Mouse (Mus musculus): ENCODE results near the gene Rnf215. TPM values are rescaled to one million over a fixed set of nuclear protein-coding genes. Genes with fewer than 3 reads are reported as not detected.

Gene Rnf215
- polyA plus RNA-seq, 1 experiment from 2014 or later = 29.7 TPM

DNA sequence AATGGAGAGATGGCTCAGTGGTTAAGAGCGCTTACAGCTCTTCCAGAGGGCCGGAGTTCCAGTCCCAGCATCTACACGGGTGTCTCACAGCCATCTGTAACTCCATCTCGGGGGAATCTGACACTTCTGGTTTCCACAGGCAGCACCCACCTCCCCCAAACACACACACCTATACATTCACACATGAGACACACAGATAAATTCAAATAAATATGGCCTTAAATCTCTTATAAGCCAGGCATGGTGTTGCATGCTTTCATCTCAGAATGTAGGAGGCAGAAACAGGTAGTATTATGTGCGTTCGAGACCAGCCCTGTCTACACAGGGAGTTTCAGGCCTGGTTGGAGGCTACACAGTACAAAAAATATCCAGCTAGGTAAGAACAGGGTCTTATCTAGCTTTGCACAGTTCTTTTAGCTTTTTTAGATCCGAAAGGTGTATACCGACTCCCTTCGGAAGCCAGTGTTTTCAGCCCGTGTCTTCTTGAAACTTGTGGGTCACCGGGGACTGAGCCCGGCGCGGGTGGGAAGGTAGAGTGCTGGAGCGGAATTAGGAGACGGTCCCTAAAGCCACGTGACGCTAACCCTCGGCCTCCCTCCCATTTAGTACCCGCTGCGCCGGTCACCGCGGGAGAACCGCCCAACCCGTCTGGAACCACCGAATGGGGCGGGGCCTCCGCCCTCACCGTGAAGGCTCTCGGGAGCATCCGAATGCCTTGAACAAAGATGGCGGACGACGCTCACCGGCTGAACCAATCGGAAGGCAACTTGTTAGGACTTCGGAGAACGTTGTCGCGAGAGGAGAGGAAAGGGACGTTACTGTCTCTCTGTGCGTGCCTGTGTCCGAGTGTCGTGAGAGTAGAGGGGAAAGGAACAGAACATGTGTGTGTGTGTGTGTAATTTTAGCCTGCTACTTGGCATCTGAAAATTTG, 38.7 kb upstream of the Rnf215 start:
- peaks cover 2% of the 10 kb centered on the region; the same call in 1 of the 2 replicates for H3K36me3 ChIP-seq (ENCODE audit: control insufficient read depth, insufficient read depth, low read length)
- peak overlapping the region; percentile 85 for H3K4me2 ChIP-seq (ENCODE audit: low read depth)
- DNase-seq (ENCODE audit: low spot score) = peak; percentile 99
- H3K27ac ChIP-seq (ENCODE audit: low read depth, low read length) = peak overlapping the region; percentile 81
- peaks cover 13% of the 10 kb centered on the region for H3K4me1 ChIP-seq (ENCODE audit: control insufficient read depth, insufficient read depth, low read length)
- 5% methylated on average over 45 of the region's 45 CpGs for WGBS
- H3K4me3 ChIP-seq (ENCODE audit: low read depth, low read length) = peak overlapping the region; percentile 43
- H3K9me3 ChIP-seq (ENCODE audit: control insufficient read depth, low read length) = no peaks in the 10 kb centered on the region
- H3K9ac ChIP-seq (ENCODE audit: low read length) = peak overlapping the region; percentile 79
- no peaks in the 10 kb centered on the region for H3K27me3 ChIP-seq (ENCODE audit: control insufficient read depth, insufficient read depth, low read length)
- ATAC-seq (ENCODE audit: insufficient read depth, low FRiP score, low TSS enrichment) = peak; percentile 96

- ATAC-seq (ENCODE audit: insufficient read depth, low FRiP score, low TSS enrichment) (peak; percentile 22), DNase-seq (ENCODE audit: low spot score) (no peak)
- Histone ChIP-seq H3K4me2 (ENCODE audit: low read depth) (peak overlapping the region; percentile 85), H3K4me1 (ENCODE audit: control insufficient read depth, insufficient read depth, low read length) (peaks cover 13% of the 10 kb centered on the region), H3K4me3 (ENCODE audit: low read depth, low read length) (peak overlapping the region; percentile 43), H3K27ac (ENCODE audit: low read depth, low read length) (peak overlapping the region; percentile 81), H3K36me3 (ENCODE audit: control insufficient read depth, insufficient read depth, low read length) (no peaks in the 10 kb centered on the region; the same call in 1 of the 2 replicates), H3K9ac (ENCODE audit: low read length) (peak overlapping the region; percentile 79), H3K9me3 (ENCODE audit: control insufficient read depth, low read length) (no peaks in the 10 kb centered on the region), H3K27me3 (ENCODE audit: control insufficient read depth, insufficient read depth, low read length) (no peaks in the 10 kb centered on the region)
- WGBS = 26% methylated on average over 10 of the region's 10 CpGs
Measured at GRCm38 (mm10) chr11:4097091-4097621, 37.8 kb upstream of the Rnf215 start.

DNA sequence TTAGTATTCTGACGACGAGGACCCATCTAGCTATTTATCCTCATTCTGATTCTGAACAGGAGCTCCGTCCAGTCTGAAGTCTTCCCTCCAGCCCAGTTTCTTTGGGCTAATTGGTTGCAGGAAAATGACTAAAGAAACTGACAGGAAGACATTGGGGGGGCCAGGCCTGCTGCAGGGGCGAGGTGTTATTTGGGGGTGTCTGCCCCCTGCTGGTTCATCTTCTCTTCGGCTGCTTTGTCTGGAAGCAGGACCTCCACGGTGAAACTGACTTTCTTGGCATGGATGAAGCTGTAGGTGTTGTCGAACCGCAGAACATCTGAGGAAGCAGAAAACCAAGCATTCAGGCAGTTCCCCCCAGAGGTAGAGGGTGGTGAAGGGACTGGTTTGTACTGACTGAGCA, 36.9 kb upstream of the Rnf215 start:
- Histone ChIP-seq H3K4me3 (ENCODE audit: low read depth, low read length) (no peak overlapping the region), H3K36me3 (ENCODE audit: control insufficient read depth, insufficient read depth, low read length) (no peaks in the 10 kb centered on the region), H3K4me1 (ENCODE audit: control insufficient read depth, insufficient read depth, low read length) (peaks cover 13% of the 10 kb centered on the region), H3K27me3 (ENCODE audit: control insufficient read depth, insufficient read depth, low read length) (no peaks in the 10 kb centered on the region), H3K4me2 (ENCODE audit: low read depth) (no peak overlapping the region), H3K9ac (ENCODE audit: low read length) (no peak overlapping the region), H3K9me3 (ENCODE audit: control insufficient read depth, low read length) (no peaks in the 10 kb centered on the region), H3K27ac (ENCODE audit: low read depth, low read length) (no peak overlapping the region)
- ATAC-seq (ENCODE audit: insufficient read depth, low FRiP score, low TSS enrichment) = no peak
- no peak for DNase-seq (ENCODE audit: low spot score)
- WGBS = 74% methylated on average over 8 of the region's 8 CpGs

DNA sequence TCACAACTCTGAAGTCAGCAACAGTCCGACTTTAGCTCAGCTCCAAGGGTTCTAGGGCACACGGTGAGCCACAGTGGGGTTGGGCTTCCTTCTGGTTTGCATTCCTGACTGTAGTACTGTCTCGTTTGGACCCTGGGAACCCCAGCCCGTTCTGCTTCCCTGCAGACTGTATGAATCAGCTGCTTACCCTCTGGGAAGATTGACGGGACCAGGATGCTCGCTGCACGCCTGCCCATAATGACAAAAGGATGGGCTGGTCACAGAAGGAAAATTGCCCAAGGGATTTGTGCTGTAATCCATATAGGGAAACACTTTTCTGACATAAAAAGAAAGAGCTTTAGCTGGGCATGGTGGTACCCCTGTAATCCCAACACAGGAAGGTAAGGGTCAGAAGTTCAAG, 36.2 kb upstream of the Rnf215 start:
- Histone ChIP-seq H3K27me3 (ENCODE audit: control insufficient read depth, insufficient read depth, low read length) (no peaks in the 10 kb centered on the region), H3K36me3 (ENCODE audit: control insufficient read depth, insufficient read depth, low read length) (no peaks in the 10 kb centered on the region), H3K9ac (ENCODE audit: low read length) (no peak overlapping the region), H3K4me2 (ENCODE audit: low read depth) (no peak overlapping the region), H3K4me1 (ENCODE audit: control insufficient read depth, insufficient read depth, low read length) (peaks cover 13% of the 10 kb centered on the region), H3K4me3 (ENCODE audit: low read depth, low read length) (no peak overlapping the region), H3K27ac (ENCODE audit: low read depth, low read length) (no peak overlapping the region), H3K9me3 (ENCODE audit: control insufficient read depth, low read length) (no peaks in the 10 kb centered on the region)
- ATAC-seq (ENCODE audit: insufficient read depth, low FRiP score, low TSS enrichment) = no peak
- DNase-seq (ENCODE audit: low spot score) = no peak
- 81% methylated on average over 7 of the region's 7 CpGs for WGBS

- Histone ChIP-seq H3K4me1 (ENCODE audit: control insufficient read depth, insufficient read depth, low read length) (peaks cover 13% of the 10 kb centered on the region), H3K4me3 (ENCODE audit: low read depth, low read length) (no peak overlapping the region), H3K36me3 (ENCODE audit: control insufficient read depth, insufficient read depth, low read length) (no peaks in the 10 kb centered on the region), H3K9ac (ENCODE audit: low read length) (no peak overlapping the region), H3K9me3 (ENCODE audit: control insufficient read depth, low read length) (no peaks in the 10 kb centered on the region), H3K4me2 (ENCODE audit: low read depth) (no peak overlapping the region), H3K27me3 (ENCODE audit: control insufficient read depth, insufficient read depth, low read length) (no peaks in the 10 kb centered on the region), H3K27ac (ENCODE audit: low read depth, low read length) (no peak overlapping the region)
- ATAC-seq (ENCODE audit: insufficient read depth, low FRiP score, low TSS enrichment) (no peak), DNase-seq (ENCODE audit: low spot score) (no peak)
- 69% methylated on average over 3 of the region's 3 CpGs for WGBS
Measured at GRCm38 (mm10) chr11:4099447-4099846, 35.6 kb upstream of the Rnf215 start.

- WGBS = 90% methylated on average over 5 of the region's 5 CpGs
- H3K27ac ChIP-seq (ENCODE audit: low read depth, low read length) = no peak overlapping the region
Measured at GRCm38 (mm10) chr11:4101851-4102250, 33.2 kb upstream of the Rnf215 start.

GRCm38 (mm10) chr11:4103522-4103921, 31.5 kb upstream of the Rnf215 start:
- no peak for DNase-seq (ENCODE audit: low spot score)
- 86% methylated on average over 14 of the region's 14 CpGs for WGBS
- no peak for ATAC-seq (ENCODE audit: insufficient read depth, low FRiP score, low TSS enrichment)
- no peak overlapping the region for H3K27ac ChIP-seq (ENCODE audit: low read depth, low read length)
- no peak overlapping the region for H3K4me3 ChIP-seq (ENCODE audit: low read depth, low read length)
- no peak overlapping the region for H3K9ac ChIP-seq (ENCODE audit: low read length)
- no peak overlapping the region for H3K4me2 ChIP-seq (ENCODE audit: low read depth)
- no peaks in the 10 kb centered on the region for H3K9me3 ChIP-seq (ENCODE audit: control insufficient read depth, low read length)
- H3K36me3 ChIP-seq (ENCODE audit: control insufficient read depth, insufficient read depth, low read length) = no peaks in the 10 kb centered on the region
- no peaks in the 10 kb centered on the region for H3K27me3 ChIP-seq (ENCODE audit: control insufficient read depth, insufficient read depth, low read length)
- H3K4me1 ChIP-seq (ENCODE audit: control insufficient read depth, insufficient read depth, low read length) = no peaks in the 10 kb centered on the region

More at GRCm38 (mm10) chr11:4101851-4102250, 33.2 kb upstream of the Rnf215 start:
- no peak overlapping the region for H3K9ac ChIP-seq (ENCODE audit: low read length)
- H3K4me3 ChIP-seq (ENCODE audit: low read depth, low read length) = no peak overlapping the region
- H3K27me3 ChIP-seq (ENCODE audit: control insufficient read depth, insufficient read depth, low read length) = no peaks in the 10 kb centered on the region
- H3K36me3 ChIP-seq (ENCODE audit: control insufficient read depth, insufficient read depth, low read length) = no peaks in the 10 kb centered on the region
- no peak for ATAC-seq (ENCODE audit: insufficient read depth, low FRiP score, low TSS enrichment)
- no peaks in the 10 kb centered on the region for H3K9me3 ChIP-seq (ENCODE audit: control insufficient read depth, low read length)
- peaks cover 5% of the 10 kb centered on the region for H3K4me1 ChIP-seq (ENCODE audit: control insufficient read depth, insufficient read depth, low read length)
- H3K4me2 ChIP-seq (ENCODE audit: low read depth) = no peak overlapping the region
- DNase-seq (ENCODE audit: low spot score) = no peak

DNA sequence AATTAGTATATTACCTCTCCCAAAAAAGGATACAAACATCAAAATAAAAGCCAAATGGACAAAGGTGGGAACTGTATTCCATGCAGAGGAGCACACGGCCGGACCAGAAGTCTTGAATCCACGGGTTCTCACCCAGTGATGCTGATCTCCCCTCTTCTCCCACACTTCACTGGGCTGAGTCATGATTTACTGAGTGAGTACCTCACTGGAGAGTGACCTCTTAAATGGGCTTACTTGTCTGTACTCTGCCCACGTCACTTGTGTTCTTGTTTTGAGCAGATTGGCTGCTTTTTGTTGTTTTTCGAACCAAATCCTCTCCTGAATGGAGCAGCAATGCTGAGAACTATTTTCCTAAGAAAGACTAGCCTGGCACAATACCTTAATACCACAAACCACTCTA, 30.0 kb upstream of the Rnf215 start:
- no peak overlapping the region for H3K9ac ChIP-seq (ENCODE audit: low read length)
- no peak overlapping the region for H3K4me3 ChIP-seq (ENCODE audit: low read depth, low read length)
- no peak overlapping the region for H3K27ac ChIP-seq (ENCODE audit: low read depth, low read length)
- DNase-seq (ENCODE audit: low spot score) = no peak
- no peaks in the 10 kb centered on the region for H3K27me3 ChIP-seq (ENCODE audit: control insufficient read depth, insufficient read depth, low read length)
- 68% methylated on average over 5 of the region's 5 CpGs for WGBS
- no peaks in the 10 kb centered on the region for H3K4me1 ChIP-seq (ENCODE audit: control insufficient read depth, insufficient read depth, low read length)
- ATAC-seq (ENCODE audit: insufficient read depth, low FRiP score, low TSS enrichment) = no peak
- H3K36me3 ChIP-seq (ENCODE audit: control insufficient read depth, insufficient read depth, low read length) = no peaks in the 10 kb centered on the region
- no peaks in the 10 kb centered on the region for H3K9me3 ChIP-seq (ENCODE audit: control insufficient read depth, low read length)
- H3K4me2 ChIP-seq (ENCODE audit: low read depth) = no peak overlapping the region

GRCm38 (mm10) chr11:4105444-4105843, 29.6 kb upstream of the Rnf215 start:
- Histone ChIP-seq H3K4me1 (ENCODE audit: control insufficient read depth, insufficient read depth, low read length) (no peaks in the 10 kb centered on the region), H3K9me3 (ENCODE audit: control insufficient read depth, low read length) (no peaks in the 10 kb centered on the region), H3K27ac (ENCODE audit: low read depth, low read length) (no peak overlapping the region), H3K36me3 (ENCODE audit: control insufficient read depth, insufficient read depth, low read length) (no peaks in the 10 kb centered on the region), H3K4me3 (ENCODE audit: low read depth, low read length) (no peak overlapping the region), H3K4me2 (ENCODE audit: low read depth) (no peak overlapping the region), H3K9ac (ENCODE audit: low read length) (no peak overlapping the region), H3K27me3 (ENCODE audit: control insufficient read depth, insufficient read depth, low read length) (no peaks in the 10 kb centered on the region)
- 30% methylated on average over 6 of the region's 6 CpGs for WGBS
- DNase-seq (ENCODE audit: low spot score) (no peak), ATAC-seq (ENCODE audit: insufficient read depth, low FRiP score, low TSS enrichment) (no peak)
